Mouse (Mus musculus) lung, embryonic 16.5 days (tissue): ENCODE measurements around the gene Smarca5. TPM values are rescaled to one million over a fixed set of nuclear protein-coding genes. Genes with fewer than 3 reads are reported as not detected.

ENCODE experiments used
- ATAC-seq: fragments of 200-750 bp; cut with Nextera tagmentation; 2 replicates; pipeline ENCODE4 v1.8.0; 2017; ENCODE audit warnings: low read depth, mild to moderate bottlenecking, moderate library complexity
- H3K27ac ChIP-seq: fragments of 300-500 bp; sonication (generic); 2 replicates; pipeline ENCODE4 v1.5.1; 2014; ENCODE audit warnings: mild to moderate bottlenecking, control low read depth, low read length
- H3K27me3 ChIP-seq: fragments of 300-500 bp; sonication (generic); 2 replicates; pipeline ENCODE4 v1.6.1; 2014; ENCODE audit warnings: low read depth, low read length, mixed read lengths; ENCODE audit not compliant: control insufficient read depth, insufficient read depth
- H3K36me3 ChIP-seq: fragments of 300-500 bp; sonication (generic); 2 replicates; pipeline ENCODE4 v1.6.1; 2014; ENCODE audit warnings: low read length; ENCODE audit not compliant: control insufficient read depth, insufficient read depth
- H3K4me1 ChIP-seq: fragments of 300-500 bp; sonication (generic); replicated peaks from 2 replicates; pipeline ENCODE4 v1.6.1; 2014; ENCODE audit warnings: low read length, mixed read lengths; ENCODE audit not compliant: control insufficient read depth, insufficient read depth
- H3K4me2 ChIP-seq: fragments of 300-500 bp; sonication (generic); 2 replicates; pipeline ENCODE4 v1.6.1; 2014; ENCODE audit warnings: low read depth, low read length, control low read depth
- H3K4me3 ChIP-seq: fragments of 300-500 bp; sonication (generic); 2 replicates; pipeline ENCODE4 v1.5.1; 2014; ENCODE audit warnings: mild to moderate bottlenecking, low read length, control low read depth
- H3K9ac ChIP-seq: fragments of 300-500 bp; sonication (generic); 2 replicates; pipeline ENCODE4 v1.6.1; 2014; ENCODE audit warnings: low read length, control low read depth
- H3K9me3 ChIP-seq: fragments of 300-500 bp; sonication (generic); 2 replicates; pipeline ENCODE4 v1.6.1; 2016; ENCODE audit warnings: low read length; ENCODE audit not compliant: control insufficient read depth
- WGBS: fragments of 180-500 bp; shearing (Covaris S2); extraction: QIAGEN DNeasy Blood & Tissue Kit; methylation state at CpG from one replicate; pipeline ENCODE4 v1.1.7; 2014; 5-methylcytosine and 5-hydroxymethylcytosine counted together
- polyA plus RNA-seq: library from polyadenylated mRNA; unstranded; fragments of >200 nt; fragmentation: Nextera tagmentation; extraction: Ambion mirVana; gene quantifications from 2 replicates; pipeline ENCODE4 v1.2.1, GENCODE M21; 2015

Gene Smarca5
- polyA plus RNA-seq, 1 experiment from 2014 or later = 58.7 TPM

- Histone ChIP-seq H3K4me3 (no peak overlapping the region), H3K27ac (no peak overlapping the region), H3K27me3 (no peaks in the 10 kb centered on the region), H3K4me1 (no peaks in the 10 kb centered on the region), H3K36me3 (no peaks in the 10 kb centered on the region), H3K9ac (no peak overlapping the region), H3K9me3 (no peaks in the 10 kb centered on the region), H3K4me2 (no peak overlapping the region)
- 54% methylated on average over 7 of the region's 7 CpGs for WGBS
- ATAC-seq = no peak
Measured at GRCm38 (mm10) chr8:80752429-80752828, 13.1 kb upstream of the Smarca5 start.

- H3K4me1 ChIP-seq = no peaks in the 10 kb centered on the region
- H3K4me3 ChIP-seq = no peak overlapping the region
- no peak overlapping the region for H3K9ac ChIP-seq
- no peak for ATAC-seq
- H3K9me3 ChIP-seq = no peaks in the 10 kb centered on the region
- 82% methylated on average over 4 of the region's 4 CpGs for WGBS
- no peaks in the 10 kb centered on the region for H3K36me3 ChIP-seq
- no peak overlapping the region for H3K27ac ChIP-seq
- H3K27me3 ChIP-seq = no peaks in the 10 kb centered on the region
- no peak overlapping the region for H3K4me2 ChIP-seq
Measured at GRCm38 (mm10) chr8:80749091-80749490, 9.8 kb upstream of the Smarca5 start.

GRCm38 (mm10) chr8:80739932-80740331 lies 635 bp upstream of the Smarca5 start:
- peak; percentile 31 for ATAC-seq

GRCm38 (mm10) chr8:80738388-80739154 lies 726 bp downstream of the Smarca5 start:
- peak overlapping the region; percentile 88 for H3K4me3 ChIP-seq
- peak overlapping the region; percentile 98 for H3K27ac ChIP-seq
- WGBS = under 1% methylated on average over 76 of the region's 84 CpGs
- no peaks in the 10 kb centered on the region for H3K9me3 ChIP-seq
- H3K36me3 ChIP-seq = 0 out of 2 replicates have a peak, but pooled peaks cover 2% of the 10 kb centered on the region
- no peaks in the 10 kb centered on the region for H3K27me3 ChIP-seq
- peak; percentile 59 for ATAC-seq
- H3K9ac ChIP-seq = peak overlapping the region; percentile 92
- H3K4me1 ChIP-seq = peaks cover 3% of the 10 kb centered on the region
- H3K4me2 ChIP-seq = peak overlapping the region; percentile 84

More at GRCm38 (mm10) chr8:80739932-80740331, 635 bp upstream of the Smarca5 start:
- no peaks in the 10 kb centered on the region for H3K9me3 ChIP-seq
- peak overlapping the region; percentile 63 for H3K4me3 ChIP-seq
- 10% methylated on average over 14 of the region's 14 CpGs for WGBS
- no peaks in the 10 kb centered on the region for H3K27me3 ChIP-seq
- 0 out of 2 replicates have a peak, but pooled peaks cover 2% of the 10 kb centered on the region for H3K36me3 ChIP-seq
- peak overlapping the region; percentile 59 for H3K4me2 ChIP-seq
- H3K4me1 ChIP-seq = peaks cover 3% of the 10 kb centered on the region
- H3K27ac ChIP-seq = peak overlapping the region; percentile 97
- peak overlapping the region; percentile 78 for H3K9ac ChIP-seq

DNA sequence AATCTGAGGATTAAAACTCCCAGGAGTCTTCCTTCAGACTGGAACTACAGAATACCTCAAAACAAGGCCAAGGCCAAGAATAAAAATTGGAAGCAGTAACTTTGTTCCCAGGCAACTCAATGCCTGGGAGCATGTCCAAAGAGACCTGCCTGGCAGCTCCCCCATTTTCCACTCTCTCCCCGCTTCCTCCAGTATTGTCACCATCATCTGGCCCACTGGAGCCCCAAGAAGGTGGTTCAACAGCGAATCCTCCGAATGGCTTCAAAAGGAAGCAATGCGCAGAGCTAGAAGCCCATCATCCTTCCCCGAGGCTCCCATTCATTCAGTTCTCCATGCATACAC lies 1.3 kb downstream of the Smarca5 start:
- ATAC-seq = no peak
- 1% methylated on average over 5 of the region's 5 CpGs for WGBS
- Histone ChIP-seq H3K9ac (peak overlapping the region; percentile 92), H3K4me1 (peaks cover 3% of the 10 kb centered on the region), H3K27ac (peak overlapping the region; percentile 98), H3K4me3 (peak overlapping the region; percentile 88), H3K27me3 (no peaks in the 10 kb centered on the region), H3K4me2 (peak overlapping the region; percentile 84), H3K36me3 (peaks cover 4% of the 10 kb centered on the region; the same call in 1 of the 2 replicates), H3K9me3 (no peaks in the 10 kb centered on the region)

GRCm38 (mm10) chr8:80732326-80732725 lies 7.0 kb downstream of the Smarca5 start:
- H3K4me3 ChIP-seq = no peak overlapping the region
- H3K4me2 ChIP-seq = no peak overlapping the region
- ATAC-seq = no peak
- H3K27me3 ChIP-seq = no peaks in the 10 kb centered on the region
- no peak overlapping the region for H3K27ac ChIP-seq
- H3K4me1 ChIP-seq = peaks cover under 1% of the 10 kb centered on the region; the same call in 1 of the 2 replicates
- no peaks in the 10 kb centered on the region for H3K9me3 ChIP-seq
- H3K9ac ChIP-seq = no peak overlapping the region
- H3K36me3 ChIP-seq = peaks cover 29% of the 10 kb centered on the region

DNA sequence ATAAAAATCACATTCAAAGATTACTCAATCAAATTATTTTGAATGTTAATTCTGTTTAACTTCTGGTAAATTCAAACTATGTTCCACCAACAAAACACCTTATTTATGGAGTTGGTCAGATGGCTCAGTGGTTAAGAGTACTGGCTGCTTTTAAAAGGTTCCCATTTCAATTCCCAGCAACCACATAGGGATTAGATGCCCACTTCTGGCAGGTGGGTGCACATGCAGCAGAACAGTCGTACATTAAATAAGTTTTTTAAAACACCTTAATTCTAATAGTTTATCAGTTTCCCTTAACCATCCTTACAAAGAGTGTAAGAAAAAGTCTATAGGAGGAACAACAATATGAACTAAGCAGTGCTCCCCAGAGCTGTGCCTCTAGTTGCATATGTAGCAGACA lies 24.8 kb downstream of the Smarca5 start:
- H3K4me2 ChIP-seq = no peak overlapping the region
- no peaks in the 10 kb centered on the region for H3K4me1 ChIP-seq
- H3K9ac ChIP-seq = no peak overlapping the region
- ATAC-seq = no peak
- no peaks in the 10 kb centered on the region for H3K9me3 ChIP-seq
- H3K27me3 ChIP-seq = no peaks in the 10 kb centered on the region
- H3K36me3 ChIP-seq = peaks cover 36% of the 10 kb centered on the region
- 81% methylated on average over 1 of the region's 1 CpGs for WGBS
- no peak overlapping the region for H3K27ac ChIP-seq
- H3K4me3 ChIP-seq = no peak overlapping the region

DNA sequence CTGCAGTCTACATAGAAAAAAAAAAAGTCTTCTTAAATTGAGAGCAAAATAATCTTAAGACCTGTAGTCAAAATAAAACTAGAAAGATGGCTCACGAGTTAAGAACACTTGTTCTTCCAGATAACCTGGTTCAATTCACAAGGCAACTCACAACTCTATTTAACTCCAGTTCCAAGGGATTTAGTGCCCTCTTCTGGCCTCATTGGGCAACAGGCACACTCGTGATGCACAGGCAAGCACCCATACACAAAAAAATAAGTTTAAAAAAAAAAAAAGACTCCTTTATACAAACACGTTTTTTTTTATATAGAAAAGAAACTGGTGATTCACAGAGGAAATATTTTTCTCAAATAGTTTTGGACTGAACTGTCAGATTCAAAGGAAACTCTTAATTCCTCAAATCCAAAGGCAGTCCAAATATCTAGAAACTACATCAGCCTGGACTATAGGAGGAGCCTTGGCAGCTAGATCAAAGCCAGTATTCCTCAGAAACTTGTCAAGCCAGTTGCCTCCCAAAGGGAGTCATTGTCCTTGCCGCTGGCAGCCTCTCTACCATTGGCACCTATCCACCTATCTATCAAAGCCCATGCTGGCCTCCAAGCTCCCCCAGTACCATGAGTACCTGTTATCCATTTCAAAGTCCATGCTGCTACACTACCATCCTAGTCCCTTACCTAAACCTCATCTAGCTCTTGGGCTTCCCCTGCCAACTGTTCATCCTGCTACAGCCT lies 28.5 kb downstream of the Smarca5 start:
- 74% methylated on average over 4 of the region's 4 CpGs for WGBS
- Histone ChIP-seq H3K4me2 (no peak overlapping the region), H3K4me3 (no peak overlapping the region), H3K27ac (no peak overlapping the region), H3K9me3 (no peaks in the 10 kb centered on the region), H3K9ac (no peak overlapping the region), H3K4me1 (no peaks in the 10 kb centered on the region), H3K27me3 (no peaks in the 10 kb centered on the region), H3K36me3 (peaks cover 33% of the 10 kb centered on the region)
- ATAC-seq = no peak

GRCm38 (mm10) chr8:80688141-80688540 lies 51.2 kb downstream of the Smarca5 start:
- Histone ChIP-seq H3K27me3 (no peaks in the 10 kb centered on the region), H3K4me3 (no peak overlapping the region), H3K9ac (no peak overlapping the region), H3K36me3 (no peaks in the 10 kb centered on the region), H3K27ac (no peak overlapping the region), H3K9me3 (no peaks in the 10 kb centered on the region), H3K4me1 (no peaks in the 10 kb centered on the region), H3K4me2 (no peak overlapping the region)
- 25% methylated on average over 4 of the region's 4 CpGs for WGBS
- no peak for ATAC-seq
